8 mouse cellular contexts compared by ENCODE assay signal in genomic region chr13:95973368-95973958, GRCm38 (mm10).
DNase-seq lines count a peak whose midpoint lies in the region; ATAC-seq and TF ChIP-seq lines count a peak whose summit lies in the region.
"Had no signal": no experiment of that assay in that cellular context is flagged by ENCODE, and none has a peak within 500 bp of the region (broad histone marks: within the 10 kb centered on the region; RNA-seq: fewer than 3 reads in every experiment).

No protein-coding gene starts in this region.

- no peaks in the 10 kb centered on the region for H3K9me3 ChIP-seq in limb, embryonic 13.5 days
- no peaks in the 10 kb centered on the region for H3K9me3 ChIP-seq in midbrain, embryonic 15.5 days

- intact Hi-C loops in gastrocnemius, postnatal 14 days (cut with DNase I; ENCODE audit: low total_unique reads): no loop called here

- no peaks in the 10 kb centered on the region for H3K27me3 ChIP-seq in limb, embryonic 13.5 days
- no peaks in the 10 kb centered on the region for H3K27me3 ChIP-seq in midbrain, embryonic 15.5 days (replicated peaks)

- H3K4me3 ChIP-seq in cortical plate, adult 2 months (ENCODE audit: insufficient read depth, low read length): no peak overlapping the region
- no peak overlapping the region for H3K4me3 ChIP-seq in limb, embryonic 13.5 days
- no peak overlapping the region for H3K4me3 ChIP-seq in midbrain, embryonic 15.5 days

- no peaks in the 10 kb centered on the region for H3K36me3 ChIP-seq in limb, embryonic 13.5 days
- no peaks in the 10 kb centered on the region for H3K36me3 ChIP-seq in midbrain, embryonic 15.5 days (replicated peaks)

- no peak overlapping the region for H3K9ac ChIP-seq in limb, embryonic 13.5 days
- H3K9ac ChIP-seq in midbrain, embryonic 15.5 days: no peak overlapping the region

- 55% methylated on average over 11 of the region's 11 CpGs for WGBS in limb, embryonic 13.5 days
- 54% methylated on average over 11 of the region's 11 CpGs for WGBS in midbrain, embryonic 15.5 days

- no peaks in the 10 kb centered on the region for H3K4me1 ChIP-seq in cortical plate, adult 2 months (ENCODE audit: control insufficient read depth, insufficient read depth, low read length)
- H3K4me1 ChIP-seq in limb, embryonic 13.5 days: no peaks in the 10 kb centered on the region
- no peaks in the 10 kb centered on the region for H3K4me1 ChIP-seq in midbrain, embryonic 15.5 days

- peak; percentile 77 for TF ChIP-seq CTCF in cortical plate, adult 2 months (IDR thresholded peaks at IDR 0.05; ENCODE audit: extremely low read depth, insufficient read depth, low read length)

- TF ChIP-seq POLR2A in cortical plate, adult 2 months (IDR thresholded peaks at IDR 0.05; ENCODE audit: extremely low read depth, insufficient read depth, low read length): no peak

- peak; percentile 90 for ATAC-seq in inflammation-experienced regulatory T-cells, adult 6 months
- peak; percentile 79 for ATAC-seq in limb, embryonic 13.5 days (ENCODE audit: low FRiP score, low read depth)
- peak; percentile 75 for ATAC-seq in midbrain, embryonic 15.5 days (replicated peaks)

- H3K4me2 ChIP-seq in limb, embryonic 13.5 days (replicated peaks): no peak overlapping the region
- no peak overlapping the region for H3K4me2 ChIP-seq in midbrain, embryonic 15.5 days

- DNase-seq in adrenal gland, adult (ENCODE audit: inconsistent age in 2 of 2, low spot score in 1 of 2): peak; percentile 81 to 92
- DNase-seq in gastrocnemius, postnatal 14 days: peak; percentile 82
- peak; percentile 41 to 79 for DNase-seq in spleen, postnatal 10 days (ENCODE audit: low spot score in 2 of 2)

- no peak overlapping the region for H3K27ac ChIP-seq in cortical plate, adult 2 months (ENCODE audit: insufficient read depth, low read length)
- H3K27ac ChIP-seq in limb, embryonic 13.5 days: no peak overlapping the region
- H3K27ac ChIP-seq in midbrain, embryonic 15.5 days: no peak overlapping the region
- H3K27ac ChIP-seq: macrophage had no signal
